Mouse (Mus musculus): ENCODE measurements around the gene Olfr521. TPM values are rescaled to one million over a fixed set of nuclear protein-coding genes. Genes with fewer than 3 reads are reported as not detected.
"Not testable (repeated sequence)": the region's sequence is repeated elsewhere in the genome, so short reads cannot be mapped to it uniquely, and the experiment has no call there.

Olfr521 gene
- total RNA-seq, 2 experiments from 2014 or later, result not detected

DNA sequence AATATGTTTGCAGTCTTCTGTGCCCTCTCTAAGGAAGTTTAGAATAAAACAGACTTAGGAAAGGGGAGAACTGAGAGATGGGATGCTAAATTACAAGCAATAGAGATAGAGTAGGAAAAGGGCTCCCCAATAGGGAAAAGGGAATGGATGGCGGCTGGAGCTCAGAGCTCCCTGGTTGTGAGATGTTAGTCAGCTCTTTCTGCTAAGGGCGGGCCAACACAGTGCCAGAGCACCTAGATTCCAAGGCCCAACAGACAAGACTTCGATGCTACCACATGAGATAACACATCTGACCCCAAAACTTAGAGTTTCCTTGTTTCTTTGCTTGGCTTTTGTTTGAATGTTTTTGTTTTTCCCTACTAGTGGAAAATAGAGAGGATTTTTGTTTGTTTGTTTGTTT lies 40.7 kb downstream of the Olfr521 start:
- DNase-seq; intact Hi-C loops (cut with DNase I): not testable (repeated sequence)

DNA sequence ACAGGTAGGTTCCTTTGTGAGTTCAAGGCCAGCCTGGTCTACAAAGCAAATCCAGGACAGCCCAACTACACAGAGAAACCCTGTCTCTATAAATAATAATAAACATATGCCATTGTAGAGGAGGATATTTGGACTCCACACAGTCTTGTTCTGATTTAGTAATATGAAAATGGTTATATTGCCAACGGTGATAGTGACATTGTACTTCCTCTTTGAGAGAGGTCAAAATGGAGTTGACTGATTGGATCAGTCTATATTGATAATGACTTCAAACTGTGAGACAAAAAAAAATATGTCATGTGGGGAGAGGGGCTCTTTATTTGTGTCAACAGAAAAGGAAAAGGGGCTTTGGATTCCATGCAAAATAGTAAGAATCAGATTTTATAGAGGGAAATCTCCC lies 42.0 kb downstream of the Olfr521 start:
- intact Hi-C loops (cut with DNase I), result no loop called here
- DNase-seq, result no peak

DNA sequence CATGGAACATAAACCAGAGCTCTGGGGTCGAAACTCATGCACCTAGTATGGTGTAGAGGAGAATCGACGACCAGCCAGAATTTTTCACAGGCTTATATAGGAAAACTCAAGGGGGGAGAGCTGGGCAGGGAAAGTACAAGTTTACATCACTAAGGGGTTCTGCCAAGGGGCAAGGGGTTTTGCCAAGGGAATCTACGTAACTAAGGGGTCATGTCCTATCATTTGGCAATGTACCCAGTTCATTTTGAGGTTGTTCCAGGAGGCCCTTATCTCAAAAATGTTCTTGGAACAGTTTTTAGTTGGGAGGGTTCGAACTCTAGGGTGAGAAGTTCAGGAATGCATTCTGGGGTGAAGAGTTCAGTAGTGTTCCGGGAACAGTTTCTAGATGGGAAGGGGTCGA lies 43.7 kb downstream of the Olfr521 start:
- intact Hi-C loops (cut with DNase I), result not testable (repeated sequence)
- DNase-seq, result peak in 1 of 2 experiments; percentile 49

DNA sequence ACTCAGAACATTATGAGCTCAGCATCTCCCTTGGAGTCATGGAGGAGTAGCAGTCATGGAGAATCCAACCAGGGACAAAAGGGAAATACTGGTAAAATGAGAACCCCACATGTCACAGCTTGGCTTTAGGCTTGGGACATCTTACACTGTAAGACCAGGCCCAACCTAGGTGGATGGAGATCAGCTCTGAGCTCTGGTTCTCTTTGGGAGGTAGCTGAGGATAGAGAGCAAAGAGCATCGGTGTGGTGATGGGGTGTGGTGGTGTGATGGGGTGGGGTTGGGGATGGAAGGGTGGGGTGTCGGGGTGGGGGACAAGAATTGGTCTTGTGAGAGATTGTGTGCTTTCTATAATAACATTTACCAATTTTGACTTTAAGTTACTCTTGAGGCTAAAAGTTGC lies 47.5 kb downstream of the Olfr521 start:
- intact Hi-C loops (cut with DNase I), result no loop called here
- no peak for DNase-seq

DNA sequence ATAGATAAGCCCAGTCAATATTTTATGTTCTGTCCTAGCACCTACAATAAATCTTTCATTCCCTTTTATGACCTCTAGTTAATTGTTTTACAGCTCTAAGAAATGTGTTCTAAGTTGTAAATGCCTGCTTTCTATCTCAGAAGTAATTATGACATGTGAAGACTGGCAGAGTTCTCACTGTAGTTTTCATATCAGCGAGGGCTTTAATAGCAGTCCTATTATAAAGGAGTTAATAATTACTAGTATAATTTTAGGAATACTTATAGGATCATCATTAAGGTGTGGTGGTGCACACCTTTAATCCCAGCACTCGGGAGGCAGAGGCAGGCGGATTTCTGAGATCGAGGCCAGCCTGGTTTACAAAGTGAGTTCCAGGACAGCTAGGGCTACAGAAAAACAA lies 48.4 kb downstream of the Olfr521 start:
- intact Hi-C loops (cut with DNase I), result loop anchor here (2.0 kb wide), 1 partner anchor 65 kb away; no protein-coding TSS in a partner anchor
- no peak for DNase-seq

DNA sequence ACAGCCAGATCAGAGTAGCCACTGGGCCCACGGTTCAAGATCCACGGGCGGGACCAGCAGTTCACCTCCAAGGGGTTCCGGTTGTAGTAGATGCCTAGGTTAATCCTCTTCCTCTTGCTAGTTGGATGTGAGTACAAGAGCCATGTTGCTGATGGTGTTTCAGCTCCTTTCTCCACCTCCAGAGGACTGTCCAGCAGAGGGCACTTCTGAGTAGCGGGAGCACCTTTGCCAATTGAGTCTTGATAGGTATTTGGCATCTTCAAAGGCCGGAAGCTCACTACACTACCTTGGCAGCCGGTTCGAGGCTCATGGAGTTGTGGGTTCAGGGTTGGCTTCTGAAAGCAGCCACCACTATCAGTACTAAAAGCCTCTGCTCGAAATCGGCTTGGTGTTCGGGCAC lies 50.1 kb downstream of the Olfr521 start:
- intact Hi-C loops (cut with DNase I), result loop anchor here (2.0 kb wide), 1 partner anchor 63 kb away; no protein-coding TSS in a partner anchor
- DNase-seq, result peak; percentile 34 to 65

DNA sequence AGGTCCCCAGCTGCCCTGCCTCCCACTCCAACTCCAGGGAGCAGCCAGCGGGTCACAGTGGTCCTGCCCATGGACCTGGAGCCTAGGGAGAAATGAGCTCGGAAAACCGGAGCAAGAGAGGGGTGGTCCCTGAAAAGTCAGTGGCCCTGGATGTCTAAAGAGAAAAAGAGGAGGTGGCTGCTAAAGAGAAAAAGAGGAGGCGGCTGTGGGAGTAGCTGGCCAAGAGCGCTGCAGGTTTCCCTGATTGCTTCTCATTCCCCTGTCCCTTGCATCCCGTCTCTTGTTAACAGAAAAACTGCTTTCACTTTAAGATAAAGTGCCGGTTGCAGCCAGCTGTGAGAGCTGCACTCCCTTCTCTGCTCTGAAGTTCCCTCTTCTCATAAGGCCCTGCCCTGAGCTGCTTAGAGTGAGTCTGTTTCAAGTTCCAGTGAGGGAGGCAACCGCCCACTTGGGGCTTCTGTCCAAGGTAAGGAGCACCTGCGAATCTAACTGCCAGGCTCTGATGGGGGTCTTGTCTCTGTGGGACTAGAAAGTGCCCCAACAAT lies 54.9 kb downstream of the Olfr521 start:
- DNase-seq, result peak in 1 of 2 experiments; percentile 24
- intact Hi-C loops (cut with DNase I), result not testable (repeated sequence)

Other genes with a start within 250 kb of the Olfr521 start
- 10 to 100 TPM; 25.0 to 33.3 TPM for gene Arrb1, start 228.0 kb upstream of the Olfr521 start, total RNA-seq (2021)
- 1 to 10 TPM; 3.1 to 3.5 TPM for gene Tpbgl, start 136.4 kb upstream of the Olfr521 start, total RNA-seq (2021)
- 1 to 10 TPM; 8.0 to 8.7 TPM for gene Slco2b1, start 52.2 kb upstream of the Olfr521 start, total RNA-seq (2021)
- under 1 TPM in 1 of 2 experiments, not detected in 1; 0.31 TPM for gene Olfr520, start 33.2 kb upstream of the Olfr521 start, total RNA-seq (2021)
- 1 to 10 TPM; 4.0 to 4.3 TPM for gene Neu3, start 64.9 kb downstream of the Olfr521 start, total RNA-seq (2021)
- gene Xrra1, start 95.6 kb downstream of the Olfr521 start, total RNA-seq (2021), result under 1 TPM in 1 of 2 experiments, not detected in 1; 0.10 TPM
- 10 to 100 TPM; 49.7 to 66.5 TPM for gene Spcs2, start 100.0 kb downstream of the Olfr521 start, total RNA-seq (2021)
- gene Rnf169, start 216.9 kb downstream of the Olfr521 start, total RNA-seq (2021), result 10 to 100 TPM; 15.7 TPM
- gene Chrdl2, start 242.7 kb downstream of the Olfr521 start, total RNA-seq (2021), result not detected

Measured in heart, postnatal 10 days (tissue).